Mouse (Mus musculus): ENCODE results near the gene Bmx.

Gene Bmx

DNA sequence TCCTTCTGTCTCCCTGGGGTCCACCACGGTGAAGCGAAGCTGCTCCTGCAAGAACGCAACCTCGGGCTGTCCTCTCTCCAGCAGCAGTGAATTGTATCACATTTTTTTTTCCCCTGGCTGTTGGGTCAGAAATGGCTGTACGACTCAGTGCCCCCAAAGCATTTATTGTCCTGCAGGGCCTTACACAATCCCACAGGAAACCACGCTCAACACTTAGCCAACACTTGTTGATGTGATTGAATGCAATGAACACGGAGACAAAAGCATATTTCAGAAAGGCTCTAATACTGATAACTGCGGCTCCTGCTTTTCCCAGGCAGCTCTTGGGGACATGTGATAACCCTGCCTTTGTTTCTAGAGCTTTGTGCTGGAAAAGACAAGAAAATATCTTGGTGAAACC is at the start of gene Bmx:
Gene Bmx, minus strand, starts transcription at position 137 of the 400 bp plus-strand sequence.
- no peak for DNase-seq (ENCODE audit: low spot score in 2 of 2)

DNA sequence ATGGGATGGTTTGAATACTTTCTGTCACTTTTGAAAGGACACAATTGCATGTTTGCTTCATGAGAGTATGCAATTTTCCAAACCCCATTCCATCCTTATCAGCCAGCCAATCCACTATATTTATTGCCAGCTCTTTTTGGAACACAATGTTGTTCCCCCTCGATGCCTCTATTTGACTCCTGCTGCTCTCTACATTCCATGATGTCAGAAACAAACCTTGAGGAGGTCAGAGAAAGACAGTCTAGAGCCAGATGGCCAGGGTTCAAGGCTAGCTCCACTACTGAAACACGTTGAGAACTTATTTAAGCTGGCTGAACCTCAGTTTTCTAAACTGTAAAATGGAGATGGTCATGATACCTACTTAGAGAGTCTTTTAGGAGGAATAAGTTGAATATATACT is 48.3 kb upstream of the Bmx start:
- DNase-seq (ENCODE audit: low spot score in 2 of 2), result no peak

- DNase-seq (ENCODE audit: low spot score in 2 of 2), result no peak
These were observed 33.2 kb upstream of the Bmx start for GRCm38 (mm10) chrX:164291147-164291546.

DNA sequence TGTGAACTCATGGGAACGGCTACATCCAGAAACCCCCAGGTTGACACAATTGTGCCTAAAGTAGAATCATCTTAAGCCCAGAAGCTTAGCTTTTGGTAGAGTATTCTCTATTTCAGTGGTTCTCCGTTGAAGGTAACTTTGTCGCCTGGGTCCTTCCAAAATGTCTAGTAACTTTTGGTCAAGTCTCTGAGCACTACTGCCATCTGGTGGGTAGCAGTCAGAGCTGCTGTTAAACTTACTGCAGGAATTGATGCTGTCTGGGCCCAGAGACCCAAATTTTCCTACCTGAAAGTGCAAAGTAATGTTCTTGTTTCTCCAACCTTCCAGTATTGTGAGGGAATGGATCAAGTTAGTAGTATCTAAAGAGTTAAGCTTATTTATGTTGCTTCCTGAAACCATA is 29.1 kb upstream of the Bmx start:
- DNase-seq (ENCODE audit: low spot score in 2 of 2), result no peak

DNA sequence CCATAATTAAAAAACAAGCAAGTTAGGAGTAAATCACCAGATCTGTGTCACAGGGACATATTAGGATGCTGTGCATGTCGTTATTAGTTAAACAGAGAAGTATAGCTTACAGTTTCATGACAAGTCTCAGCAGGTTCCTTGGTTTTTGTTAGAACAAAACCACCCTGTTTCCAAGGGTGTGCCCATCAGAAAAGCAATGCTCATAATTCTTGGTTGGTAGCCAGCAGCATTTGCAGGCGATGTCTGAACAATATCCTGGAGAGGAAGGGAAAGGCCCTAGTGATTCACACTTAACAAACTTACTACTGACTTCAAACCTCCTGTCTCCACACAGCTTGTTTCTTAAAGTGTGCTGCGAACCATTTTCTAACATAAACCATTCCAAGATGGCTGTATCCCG is 25.8 kb upstream of the Bmx start:
- no peak for DNase-seq (ENCODE audit: low spot score in 2 of 2)

DNA sequence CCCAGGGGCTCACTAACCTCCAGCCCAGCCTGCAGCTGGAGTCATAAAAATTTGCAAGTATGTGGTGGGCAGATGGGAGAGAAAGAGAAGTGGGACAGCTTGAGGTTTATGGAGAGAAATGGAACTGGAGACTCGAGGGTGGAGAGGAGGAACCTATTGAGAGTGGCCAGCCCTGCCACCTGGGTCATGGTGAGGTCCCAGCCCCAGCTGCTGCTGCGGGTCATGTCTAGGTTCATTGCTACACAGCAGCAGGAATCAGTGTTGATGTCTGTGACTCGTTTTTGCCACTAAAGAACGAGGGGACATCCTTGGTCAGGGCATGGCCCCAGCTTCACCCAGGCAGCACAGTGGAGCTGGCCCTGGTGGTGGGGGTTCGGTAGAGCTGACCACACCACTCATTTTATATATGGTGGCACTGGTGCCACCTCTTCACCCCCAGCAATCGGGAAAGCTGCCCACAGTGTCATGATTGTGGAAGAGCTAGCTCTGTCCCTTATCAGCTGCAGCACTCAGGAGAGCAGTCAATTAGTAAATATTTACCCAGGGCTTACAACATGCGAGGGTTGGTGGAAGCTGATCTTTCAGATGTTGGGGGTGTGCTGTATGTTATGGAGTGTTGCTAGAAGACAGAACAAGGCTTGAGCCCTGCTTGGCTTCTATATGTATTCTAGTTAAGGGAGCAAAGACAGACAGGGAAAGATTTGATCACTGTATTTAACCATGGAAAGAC is 23.1 kb upstream of the Bmx start:
- DNase-seq (ENCODE audit: low spot score in 2 of 2), result no peak

DNA sequence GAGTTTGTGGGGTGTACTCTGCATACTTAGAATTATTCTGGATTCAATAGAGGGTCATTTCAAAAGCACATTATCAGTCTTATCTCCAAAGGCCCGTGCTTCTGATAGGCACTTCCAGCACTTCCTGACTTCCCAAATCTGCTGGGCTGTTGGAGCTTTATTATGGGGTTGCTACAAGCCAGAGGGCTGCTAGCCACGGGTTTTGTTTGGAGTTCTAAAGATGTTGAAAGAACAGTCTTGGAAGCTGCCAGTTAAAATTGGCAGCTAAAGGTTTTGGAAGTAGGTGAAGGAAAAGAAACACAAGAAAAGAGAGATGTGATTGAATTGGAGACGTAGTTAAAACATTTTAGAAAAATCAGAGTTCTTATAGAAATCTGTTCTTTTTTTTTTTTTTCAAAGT is 17.5 kb upstream of the Bmx start:
- no peak for DNase-seq (ENCODE audit: low spot score in 2 of 2)

GRCm38 (mm10) chrX:164270603-164271002 is 12.6 kb upstream of the Bmx start:
- DNase-seq (ENCODE audit: low spot score in 2 of 2), result no peak

DNA sequence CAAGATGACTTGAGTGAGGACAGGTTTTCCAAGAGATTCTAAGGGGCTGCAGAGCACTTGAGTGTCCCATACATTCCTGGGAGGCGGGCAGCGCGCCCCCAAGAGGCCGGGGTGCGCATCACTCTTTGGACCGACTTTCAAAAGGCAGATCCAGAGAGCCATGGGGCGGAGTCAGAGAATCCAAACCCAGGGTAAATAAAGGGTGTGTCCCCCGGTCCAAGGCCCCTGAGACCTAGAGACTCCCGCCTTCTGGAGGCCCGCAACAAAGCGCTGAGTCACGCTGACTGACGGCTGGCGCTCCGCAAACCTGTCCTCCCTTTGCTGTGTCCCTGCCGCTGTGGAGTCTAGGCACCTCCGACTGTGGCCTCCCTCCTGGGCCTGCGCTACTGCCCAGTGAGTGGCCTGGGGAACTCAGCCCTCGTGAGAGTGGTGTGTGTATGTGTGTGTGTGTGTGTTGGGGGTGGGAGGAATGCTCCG is 11.3 kb upstream of the Bmx start, which contains the start of gene Pir:
Gene Pir, plus strand, starts transcription at position 87 of the 477 bp plus-strand sequence.
- peak; percentile 9 to 15 for DNase-seq (ENCODE audit: low spot score in 2 of 2)

- DNase-seq (ENCODE audit: low spot score in 2 of 2), result no peak
These were observed 6.9 kb upstream of the Bmx start for GRCm38 (mm10) chrX:164264861-164265260.

GRCm38 (mm10) chrX:164262286-164262685 is 4.3 kb upstream of the Bmx start:
- no peak for DNase-seq (ENCODE audit: low spot score in 2 of 2)

GRCm38 (mm10) chrX:164258662-164259061 is 669 bp upstream of the Bmx start:
- no peak for DNase-seq (ENCODE audit: low spot score in 2 of 2)

DNA sequence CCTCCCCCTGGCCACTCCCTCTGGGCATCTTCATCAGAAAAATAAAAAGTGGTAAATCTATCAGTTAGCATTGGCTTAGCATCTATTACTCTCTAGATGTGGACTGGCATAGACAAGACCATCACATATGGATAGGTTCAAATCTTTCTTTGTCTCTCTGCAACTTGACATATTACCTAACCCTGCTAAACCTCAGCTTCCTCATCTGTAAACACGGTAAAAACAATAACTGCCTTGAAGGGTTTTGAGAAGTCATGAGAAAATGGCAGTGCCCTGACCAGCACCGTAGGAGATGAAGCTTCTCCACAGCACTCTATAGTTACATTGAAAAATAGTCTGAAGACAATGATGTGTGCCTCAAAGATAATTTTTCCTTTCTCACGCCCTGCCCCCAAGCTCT is 1.5 kb downstream of the Bmx start:
- no peak for DNase-seq (ENCODE audit: low spot score in 2 of 2)

DNA sequence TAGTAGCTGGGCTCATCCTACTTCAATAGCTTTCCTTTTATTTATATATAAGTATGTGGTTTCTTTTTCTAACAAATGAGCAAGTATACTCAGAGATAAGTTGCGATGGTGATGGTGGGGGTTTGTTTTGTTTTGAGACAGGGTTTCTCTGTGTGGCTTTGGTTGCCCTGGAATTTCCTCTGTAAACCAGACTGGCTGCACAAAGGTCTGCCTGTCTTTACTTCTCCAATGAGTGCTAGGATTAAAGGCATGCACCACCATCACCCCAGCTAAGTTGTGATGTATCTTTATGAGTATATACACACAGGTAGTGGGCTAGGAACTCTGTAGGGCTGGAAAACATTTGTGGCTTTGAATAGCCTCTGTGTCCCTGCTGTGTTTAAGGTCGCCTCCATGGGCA is 11.3 kb downstream of the Bmx start:
- DNase-seq (ENCODE audit: low spot score in 2 of 2), result no peak

- no peak for DNase-seq (ENCODE audit: low spot score in 2 of 2)
These were observed 12.3 kb downstream of the Bmx start for GRCm38 (mm10) chrX:164245714-164246113.

- no peak for DNase-seq (ENCODE audit: low spot score in 2 of 2)
These were observed 24.6 kb downstream of the Bmx start for GRCm38 (mm10) chrX:164233380-164233779.

GRCm38 (mm10) chrX:164221989-164222388 is 36.0 kb downstream of the Bmx start:
- no peak for DNase-seq (ENCODE audit: low spot score in 2 of 2)

DNA sequence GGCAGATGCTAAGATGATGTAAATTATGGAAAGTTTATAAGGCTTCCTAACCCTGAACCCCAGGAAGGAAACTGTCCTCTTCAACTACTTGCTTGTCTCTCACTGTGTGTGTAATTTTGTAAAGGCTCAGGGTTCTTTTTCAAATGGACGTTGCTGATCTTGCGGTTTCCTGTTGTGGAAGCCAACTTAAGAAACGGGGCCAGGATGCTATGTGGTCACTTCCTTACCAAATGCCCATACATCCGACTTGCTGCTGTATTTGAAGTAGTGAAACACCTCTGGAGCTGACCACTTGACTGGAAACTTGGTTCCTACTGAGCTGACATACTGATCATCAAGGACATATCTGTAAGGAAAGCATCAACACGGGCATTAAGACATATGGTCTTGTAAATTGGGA is 57.4 kb downstream of the Bmx start:
- DNase-seq (ENCODE audit: low spot score in 2 of 2), result no peak

- DNase-seq (ENCODE audit: low spot score in 2 of 2), result no peak
These were observed 60.3 kb downstream of the Bmx start for GRCm38 (mm10) chrX:164197679-164198078.

- no peak for DNase-seq (ENCODE audit: low spot score in 2 of 2)
These were observed 68.1 kb downstream of the Bmx start for GRCm38 (mm10) chrX:164189880-164190279.

DNA sequence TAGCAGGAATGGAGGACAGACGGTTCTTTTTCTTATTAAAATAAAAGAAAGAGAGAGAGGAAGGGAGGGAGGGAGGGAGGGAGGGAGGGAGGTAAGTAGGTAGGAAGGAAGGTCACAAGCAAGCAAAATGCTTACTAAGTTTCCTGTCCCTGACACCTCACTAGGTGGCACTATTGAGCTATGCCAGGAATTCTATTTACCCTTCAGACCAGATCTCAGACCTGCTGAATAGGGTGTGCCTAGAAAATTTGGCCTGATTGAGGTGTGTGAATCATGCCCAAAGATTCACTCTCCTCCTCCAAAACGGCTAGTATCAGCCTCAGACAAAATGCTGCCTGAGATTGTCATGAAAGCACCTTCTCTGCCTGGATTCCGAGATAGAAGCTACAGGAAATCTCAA is 74.1 kb downstream of the Bmx start:
- peak in 1 of 2 experiments; percentile 10 for DNase-seq (ENCODE audit: low spot score in 2 of 2)

- peak; percentile 3 to 40 for DNase-seq (ENCODE audit: low spot score in 2 of 2)
These were observed 78.2 kb downstream of the Bmx start for GRCm38 (mm10) chrX:164179746-164180145.

GRCm38 (mm10) chrX:164178856-164179255 is 79.1 kb downstream of the Bmx start:
- DNase-seq (ENCODE audit: low spot score in 2 of 2), result no peak

- no peak for DNase-seq (ENCODE audit: low spot score in 2 of 2)
These were observed 82.2 kb downstream of the Bmx start for GRCm38 (mm10) chrX:164175780-164176179.
